Mouse (Mus musculus): ENCODE measurements around the gene Syt1.

Syt1 gene

DNA sequence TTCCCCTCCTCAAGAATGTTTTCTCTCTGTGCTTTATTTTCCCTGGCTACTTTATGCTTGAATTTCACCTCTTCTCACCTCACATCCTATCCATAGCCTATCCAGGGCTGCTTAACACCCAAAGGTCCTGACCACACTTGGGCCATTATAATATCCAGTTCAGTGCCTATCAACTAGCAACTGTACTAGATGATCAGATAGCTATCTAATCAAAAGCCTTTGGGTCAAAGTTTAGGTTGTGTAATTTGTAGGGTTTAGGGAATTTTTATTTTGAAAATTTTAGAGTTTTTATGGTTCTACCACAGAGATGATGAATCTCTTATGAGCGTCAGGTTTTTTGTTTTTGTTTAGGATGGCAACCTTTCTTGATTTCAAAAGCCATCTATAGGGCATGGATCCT, 125.0 kb downstream of the Syt1 start:
- no peak for DNase-seq (ENCODE audit: low spot score in 2 of 2)

DNA sequence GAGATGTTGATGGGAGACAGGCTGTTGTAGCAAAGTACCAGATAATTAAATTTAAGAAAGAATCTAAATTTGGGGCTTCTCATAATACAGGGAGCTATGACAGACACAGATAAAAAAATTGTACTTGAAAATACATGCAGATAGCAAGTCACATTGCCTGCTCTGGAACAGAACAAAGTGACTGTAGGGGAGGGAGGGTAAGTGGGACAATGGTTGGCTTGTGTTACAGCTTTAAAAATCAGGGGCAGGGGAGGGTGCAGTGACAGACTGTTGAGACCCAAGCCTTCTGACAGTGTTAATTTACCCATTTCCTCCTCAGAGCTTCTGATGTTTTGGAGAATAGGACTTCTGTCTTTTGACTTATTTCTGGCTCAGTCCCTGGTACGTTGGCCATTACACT, 126.3 kb downstream of the Syt1 start:
- no peak for DNase-seq (ENCODE audit: low spot score in 2 of 2)

DNA sequence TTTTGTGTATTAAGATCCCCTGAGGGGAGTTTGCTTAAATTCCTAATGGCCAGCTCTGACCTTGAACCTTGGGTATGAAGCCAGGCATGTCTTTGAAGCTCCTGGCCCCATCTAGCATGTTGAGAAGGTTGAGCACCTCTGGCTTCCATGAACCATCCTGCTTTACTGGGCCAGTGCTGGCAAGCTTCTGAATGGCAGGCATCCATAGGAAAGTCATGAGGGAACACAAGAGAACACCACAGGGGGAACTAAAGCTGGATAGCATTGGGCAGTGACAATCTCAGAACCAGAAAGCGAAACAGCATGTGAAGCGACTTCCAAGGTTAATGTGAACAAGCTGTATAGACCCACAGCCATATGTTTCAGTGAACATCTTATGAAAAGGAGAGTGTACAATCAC, 130.4 kb downstream of the Syt1 start:
- no peak for DNase-seq (ENCODE audit: low spot score in 2 of 2)

DNA sequence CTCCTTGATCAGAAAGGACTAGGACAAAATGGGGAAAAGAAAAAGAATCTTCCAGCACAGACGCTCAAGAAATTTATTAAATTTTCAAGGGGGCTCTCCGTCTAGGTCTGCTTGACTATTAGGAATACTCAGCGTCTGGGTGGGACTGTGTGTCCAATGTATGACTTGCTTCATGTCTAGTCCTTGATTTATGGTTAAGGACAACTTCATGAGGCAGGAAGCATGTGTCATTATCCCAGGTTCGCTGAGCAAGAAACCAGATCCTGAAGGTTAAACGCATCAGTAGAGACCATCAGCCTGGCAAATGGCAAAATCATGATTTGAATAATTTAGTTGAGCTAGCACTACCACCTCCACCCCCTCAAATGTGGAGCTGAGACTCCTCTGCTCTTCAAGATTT, 135.1 kb downstream of the Syt1 start:
- no peak for DNase-seq (ENCODE audit: low spot score in 2 of 2)

DNA sequence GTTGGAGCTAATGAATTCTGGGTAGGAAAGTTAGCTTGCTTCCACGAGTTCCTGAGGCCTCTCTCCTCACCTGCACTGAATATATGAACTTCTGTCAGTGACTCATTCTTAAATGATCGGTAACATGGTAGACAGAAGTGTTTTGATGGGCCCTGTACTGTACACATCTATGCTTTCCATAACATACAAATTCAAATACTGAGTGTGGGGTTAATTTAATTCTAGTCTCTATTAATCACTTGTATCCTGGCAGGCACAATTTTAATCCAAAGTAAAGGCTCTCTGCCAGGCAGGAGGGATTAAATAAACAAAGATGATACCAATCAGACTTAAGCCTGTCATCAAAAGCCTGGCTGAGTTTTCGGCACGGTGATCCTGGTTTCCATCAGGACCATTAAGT, 136.1 kb downstream of the Syt1 start:
- DNase-seq (ENCODE audit: low spot score in 2 of 2), result no peak

DNA sequence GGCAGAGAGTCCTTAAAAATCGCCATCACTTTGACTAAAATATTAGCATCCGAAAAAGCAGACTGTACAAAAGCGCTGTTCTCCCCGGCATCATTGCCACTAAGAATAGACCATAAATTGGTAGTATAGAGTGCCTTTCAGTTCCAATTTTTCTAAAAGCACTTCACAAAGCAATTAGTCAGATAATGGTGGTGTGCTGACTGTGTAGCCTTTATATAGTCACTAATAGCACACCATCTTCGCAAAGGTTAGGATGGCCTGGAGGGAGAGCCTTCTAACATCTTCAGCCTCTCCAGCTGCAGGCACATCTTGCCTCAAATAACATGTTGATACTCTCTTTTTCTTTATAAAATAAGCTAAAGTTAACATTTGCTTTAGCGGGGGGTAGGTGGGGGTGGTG, 138.4 kb downstream of the Syt1 start:
- no peak for DNase-seq (ENCODE audit: low spot score in 2 of 2)

DNA sequence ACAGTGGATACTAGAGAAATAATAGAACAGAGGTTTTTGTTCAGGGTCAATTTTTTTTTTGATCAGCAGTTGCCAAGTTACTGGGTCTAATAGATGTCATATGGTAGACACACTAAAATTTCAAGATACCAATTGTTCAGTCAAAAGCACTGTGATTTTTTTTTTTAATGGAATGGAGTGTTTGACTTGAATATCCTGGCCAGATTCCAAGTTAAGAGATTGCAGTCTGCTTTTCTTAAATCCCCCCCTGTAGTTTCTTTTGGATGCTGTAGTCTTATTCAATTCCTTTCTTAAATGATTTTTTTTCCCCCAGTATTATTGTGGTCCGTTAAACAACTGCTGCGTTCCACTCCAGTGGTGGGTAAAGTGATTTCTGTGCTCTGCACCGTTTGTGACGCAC, 140.2 kb downstream of the Syt1 start:
- DNase-seq (ENCODE audit: low spot score in 2 of 2), result no peak

DNA sequence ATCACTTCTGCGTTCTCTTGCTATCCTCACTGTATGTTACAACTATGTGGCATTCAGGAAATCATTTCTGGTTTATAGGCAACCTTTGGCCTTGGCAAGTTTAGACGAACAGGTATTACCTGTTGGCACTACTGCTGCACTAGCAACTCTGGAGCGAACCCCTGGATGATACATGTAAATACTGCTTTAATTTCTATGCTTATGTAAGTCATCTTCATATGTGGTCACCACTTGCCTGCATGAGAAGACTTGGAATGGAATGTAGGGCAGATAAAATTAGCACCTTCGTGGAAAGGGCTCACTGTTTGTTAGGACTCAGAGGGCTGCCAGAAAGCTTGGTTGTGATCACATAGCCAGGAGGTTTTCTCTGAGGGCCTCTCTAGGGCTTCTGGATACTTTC, 142.6 kb downstream of the Syt1 start:
- no peak for DNase-seq (ENCODE audit: low spot score in 2 of 2)

DNA sequence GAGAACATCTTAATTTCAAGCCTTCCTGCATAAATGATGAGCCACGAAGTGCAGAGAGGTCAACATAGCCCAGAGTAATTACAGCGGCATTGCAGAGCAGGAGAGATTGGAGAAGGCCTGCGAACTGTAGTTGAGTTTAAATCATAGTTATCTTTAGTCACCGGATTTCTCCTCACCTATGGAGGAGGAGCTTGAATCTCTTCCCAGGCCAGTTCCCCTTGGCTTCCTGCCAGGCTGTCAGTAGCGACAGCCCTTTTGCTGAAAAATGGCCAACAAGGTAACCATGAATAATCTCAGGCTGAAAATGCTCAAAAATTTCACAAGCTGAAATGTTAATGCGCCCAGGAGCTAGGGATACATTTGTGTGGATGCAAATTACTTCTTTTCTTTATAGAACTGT, 143.6 kb downstream of the Syt1 start:
- DNase-seq (ENCODE audit: low spot score in 2 of 2), result peak in 1 of 2 experiments; percentile 61

DNA sequence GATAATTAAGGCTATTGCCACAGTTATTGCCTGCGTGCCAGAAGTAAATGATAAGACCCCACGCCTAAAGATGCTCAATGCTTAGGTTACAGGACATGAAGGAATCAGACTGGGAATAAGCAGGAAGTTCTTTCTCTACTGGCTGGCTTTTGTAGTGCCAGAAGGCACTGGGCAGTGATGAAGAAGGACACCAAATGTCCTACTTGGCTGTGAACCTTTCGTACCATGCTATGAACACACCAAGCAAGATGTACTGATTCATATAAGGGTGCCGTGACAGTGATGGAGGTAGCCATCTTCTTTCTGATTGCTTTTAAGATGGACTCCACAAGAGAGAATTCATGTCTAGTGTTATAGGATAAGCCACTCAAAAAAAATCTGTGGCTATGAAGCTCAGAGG, 145.2 kb downstream of the Syt1 start:
- DNase-seq (ENCODE audit: low spot score in 2 of 2), result no peak

DNA sequence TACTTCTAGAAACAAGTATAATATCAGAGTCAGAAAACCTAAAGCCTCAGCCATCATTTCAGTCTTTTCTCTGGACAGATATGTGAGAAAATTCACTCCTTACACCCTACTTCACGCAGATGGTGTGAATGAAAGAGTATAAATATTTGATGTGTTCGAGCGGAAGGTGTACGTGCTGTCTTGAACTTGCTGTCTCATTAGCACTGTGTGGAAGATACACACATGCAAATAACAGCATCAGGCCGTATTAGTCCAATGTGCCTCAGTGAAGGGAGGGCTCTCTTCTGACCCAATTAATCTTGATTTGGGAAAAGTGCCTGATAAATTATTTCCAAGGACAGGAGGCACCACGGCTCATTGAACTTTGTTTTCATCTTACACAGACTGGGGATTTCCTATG, 154.8 kb downstream of the Syt1 start:
- no peak for DNase-seq (ENCODE audit: low spot score in 2 of 2)

DNA sequence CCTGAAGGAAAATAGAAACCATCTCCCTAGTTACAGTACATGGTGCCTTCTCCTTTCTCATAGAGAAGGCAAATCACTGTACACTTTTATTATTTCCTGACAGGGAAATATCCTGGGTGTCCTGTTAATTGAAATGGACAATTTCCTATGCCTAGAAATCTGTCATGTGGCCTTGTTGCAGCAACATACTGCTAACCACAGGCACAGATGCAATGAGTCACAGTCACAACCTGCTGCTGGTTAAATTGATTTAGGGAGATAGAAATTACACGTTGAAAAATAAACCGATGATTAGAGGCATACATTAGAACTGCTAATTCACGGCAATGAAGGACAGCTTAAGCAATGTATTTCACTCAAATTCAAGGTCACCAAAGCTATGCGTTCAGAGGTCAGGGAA, 158.0 kb downstream of the Syt1 start:
- DNase-seq (ENCODE audit: low spot score in 2 of 2), result no peak

DNA sequence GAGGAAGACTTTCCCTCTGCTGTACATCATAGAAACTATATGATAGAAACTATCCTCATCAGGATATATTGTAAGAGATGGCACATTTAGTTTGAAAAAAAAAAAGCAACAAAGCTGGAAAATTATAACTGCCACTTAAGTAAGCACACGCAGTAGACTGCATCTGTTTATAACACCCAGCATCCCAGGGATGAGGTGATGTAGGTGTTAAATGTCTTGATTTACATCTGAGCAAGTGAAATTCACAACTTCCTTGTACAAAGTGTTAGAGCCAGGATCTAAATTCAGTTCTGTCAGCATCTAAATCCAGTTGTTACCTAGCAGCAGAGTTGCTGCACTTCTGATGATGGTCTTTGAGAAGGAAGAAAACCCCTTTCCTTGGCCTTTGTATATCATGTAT, 173.3 kb downstream of the Syt1 start:
- DNase-seq (ENCODE audit: low spot score in 2 of 2), result no peak

DNA sequence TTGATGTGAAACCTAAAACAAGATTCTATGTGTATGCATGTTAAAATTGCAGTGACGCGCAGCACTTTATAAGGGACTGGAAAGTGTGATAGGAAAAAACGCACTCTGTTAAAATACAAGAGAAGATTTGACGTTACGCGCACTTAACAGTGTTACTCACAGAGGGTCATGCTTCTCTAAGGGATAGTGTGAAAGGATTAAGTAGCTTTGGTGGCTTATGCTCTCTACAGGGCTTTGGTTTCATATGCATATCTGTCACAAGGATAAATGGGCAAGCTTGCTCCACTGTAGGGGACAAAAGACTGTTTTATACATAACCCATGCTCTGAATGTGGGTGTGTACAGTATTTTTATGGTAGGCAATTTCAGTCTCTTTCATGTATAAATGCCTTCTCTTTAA, 178.5 kb downstream of the Syt1 start:
- no peak for DNase-seq (ENCODE audit: low spot score in 2 of 2)

DNA sequence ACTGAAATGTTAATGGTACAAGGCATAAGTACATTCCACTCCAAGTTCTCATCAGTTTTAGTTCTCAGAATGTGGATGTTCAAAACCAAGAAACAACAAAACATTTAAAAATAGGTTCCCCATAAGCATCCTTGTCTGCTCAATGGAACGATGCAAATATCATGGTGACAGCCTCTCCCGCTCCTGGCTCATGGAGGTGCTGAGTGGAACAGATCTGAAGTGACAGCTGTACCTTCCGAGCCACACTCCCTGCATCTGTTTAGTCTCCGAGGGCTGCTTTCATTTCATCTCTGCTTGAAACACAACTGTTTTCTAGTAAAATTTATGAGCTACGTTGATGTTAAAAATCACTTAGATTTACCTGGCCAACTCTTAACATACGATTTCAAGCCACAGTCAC, 179.0 kb downstream of the Syt1 start:
- DNase-seq (ENCODE audit: low spot score in 2 of 2), result no peak

DNA sequence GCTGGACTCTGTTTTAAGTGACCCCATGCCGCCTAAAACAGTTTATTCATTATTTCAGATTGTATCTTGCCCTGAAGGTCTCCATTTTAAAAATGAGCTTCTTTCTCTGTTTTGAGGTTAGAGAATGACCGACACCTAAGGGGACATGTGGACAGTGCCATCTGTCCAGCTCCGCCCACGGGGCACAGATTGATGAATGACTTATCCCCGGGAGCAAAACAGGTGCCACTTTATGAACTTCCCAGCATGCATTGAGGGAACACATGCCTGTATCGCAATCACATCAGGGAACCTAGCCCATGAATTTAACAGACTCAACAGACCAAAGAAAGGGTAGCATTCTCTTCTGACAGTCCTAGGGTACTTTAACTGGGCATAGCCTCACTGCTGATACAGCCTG, 188.5 kb downstream of the Syt1 start:
- DNase-seq (ENCODE audit: low spot score in 2 of 2), result no peak

DNA sequence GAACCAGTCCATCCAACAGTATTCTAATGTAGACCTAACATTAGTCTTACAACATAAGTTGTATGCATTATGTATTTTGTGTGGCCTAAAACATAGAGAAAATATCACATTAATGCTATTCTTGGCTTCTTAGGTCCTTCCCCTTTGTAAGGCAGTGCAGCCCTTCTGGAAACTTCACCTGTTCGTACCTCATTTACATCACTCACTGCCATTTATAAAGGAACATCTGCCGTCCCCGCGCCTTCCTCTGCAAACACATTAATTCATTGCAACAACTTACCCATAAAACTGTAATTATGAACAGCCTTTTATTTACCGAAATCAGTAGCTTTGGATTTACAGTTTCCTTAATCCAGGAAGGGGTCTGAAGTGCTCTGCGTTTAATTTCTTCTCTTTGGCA, 195.4 kb downstream of the Syt1 start:
- no peak for DNase-seq (ENCODE audit: low spot score in 2 of 2)

DNA sequence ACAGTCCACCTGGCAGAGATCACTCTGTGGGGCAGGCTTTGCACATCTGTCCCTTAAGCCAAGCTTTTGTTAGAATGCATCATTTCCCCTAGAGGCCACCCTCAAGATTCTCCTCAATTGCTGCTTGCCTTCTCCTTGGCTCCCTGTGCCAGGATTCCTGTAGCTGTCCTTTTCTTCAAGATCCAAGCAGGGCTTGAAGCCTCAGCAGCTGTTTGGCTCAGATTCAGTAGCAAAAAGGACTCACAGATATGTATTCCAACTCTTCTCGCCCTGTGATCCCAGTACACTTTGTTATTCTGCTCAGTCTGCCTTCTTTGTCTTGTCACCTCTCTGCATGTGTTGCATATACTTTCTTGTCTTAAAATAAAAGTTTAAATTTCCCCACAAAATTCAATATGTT, 206.4 kb downstream of the Syt1 start:
- DNase-seq (ENCODE audit: low spot score in 2 of 2), result no peak

DNA sequence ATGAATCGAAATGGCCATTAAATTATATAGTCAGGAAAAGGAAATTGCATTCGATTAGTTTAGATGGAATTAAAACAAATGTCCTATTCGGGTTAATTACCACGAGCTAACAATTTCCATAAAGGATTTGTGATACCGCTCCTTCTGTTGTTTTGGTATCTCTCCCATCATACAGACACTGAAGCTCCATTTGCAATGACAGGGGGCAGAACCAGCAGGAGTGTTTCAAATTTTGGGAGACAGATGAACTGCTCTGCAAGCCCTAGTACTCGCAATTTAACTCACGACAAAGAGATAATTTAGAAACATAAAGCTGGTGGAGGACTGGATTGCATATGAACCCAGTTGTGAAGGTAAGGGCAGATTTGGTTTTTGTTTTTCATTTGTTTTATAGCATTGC, 210.0 kb downstream of the Syt1 start:
- no peak for DNase-seq (ENCODE audit: low spot score in 2 of 2)

DNA sequence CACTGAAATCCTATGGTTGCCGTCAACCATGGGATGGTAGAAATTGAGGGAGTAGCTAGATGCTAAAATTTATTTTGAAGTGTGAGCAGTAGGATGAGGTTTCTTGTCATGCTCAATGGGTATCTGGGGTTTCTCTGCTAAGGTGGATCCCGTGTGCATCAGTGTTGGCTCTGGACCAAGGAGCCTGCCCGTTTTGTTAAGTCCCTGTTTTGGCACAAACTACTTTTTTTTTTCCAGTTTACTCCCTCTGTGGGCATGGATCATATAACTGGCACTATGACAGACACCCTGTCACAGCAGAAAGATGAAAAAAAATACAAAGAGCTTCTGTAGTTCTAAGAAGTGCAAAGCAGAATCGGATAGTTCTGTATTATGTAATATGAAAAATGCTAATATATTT, 212.0 kb downstream of the Syt1 start:
- no peak for DNase-seq (ENCODE audit: low spot score in 2 of 2)

DNA sequence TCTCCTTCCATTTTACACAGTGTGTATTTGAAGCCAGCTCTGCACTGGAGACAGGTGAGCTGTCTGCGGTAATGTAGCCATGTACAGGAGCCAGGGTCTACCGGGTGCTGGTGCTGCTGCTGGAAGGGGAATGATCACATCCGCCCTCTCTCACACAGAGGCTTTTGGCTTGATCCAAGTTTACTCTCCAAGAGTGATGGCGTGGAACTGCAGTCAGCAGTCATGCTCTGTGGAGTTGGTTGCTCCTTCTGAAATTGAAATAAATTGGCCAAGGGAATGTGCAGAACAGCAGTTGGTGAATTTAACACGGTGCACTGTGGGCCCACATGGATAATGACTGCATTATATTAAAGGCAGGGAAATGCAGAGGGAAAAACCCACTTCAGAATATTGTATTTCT, 228.0 kb downstream of the Syt1 start:
- no peak for DNase-seq (ENCODE audit: low spot score in 2 of 2)

DNA sequence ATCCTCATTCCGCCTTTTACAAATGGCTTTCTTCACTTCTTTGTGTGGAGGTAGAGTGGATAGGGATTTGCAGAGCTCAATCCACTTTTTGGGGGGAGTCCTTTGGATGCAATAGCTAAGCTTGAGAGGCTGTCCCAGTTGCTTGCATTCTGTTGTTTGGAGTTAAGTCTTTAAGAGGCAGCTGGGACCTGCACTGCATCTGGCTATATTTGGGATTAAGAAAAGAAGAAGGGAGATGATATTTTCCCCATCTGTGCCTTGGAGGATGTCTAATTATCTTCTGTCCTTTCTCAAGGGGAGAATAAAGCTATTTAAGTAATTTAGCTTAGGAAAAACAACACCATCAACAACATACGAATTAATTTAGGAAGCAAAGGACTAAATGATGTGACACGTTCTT, 230.2 kb downstream of the Syt1 start:
- DNase-seq (ENCODE audit: low spot score in 2 of 2), result no peak

DNA sequence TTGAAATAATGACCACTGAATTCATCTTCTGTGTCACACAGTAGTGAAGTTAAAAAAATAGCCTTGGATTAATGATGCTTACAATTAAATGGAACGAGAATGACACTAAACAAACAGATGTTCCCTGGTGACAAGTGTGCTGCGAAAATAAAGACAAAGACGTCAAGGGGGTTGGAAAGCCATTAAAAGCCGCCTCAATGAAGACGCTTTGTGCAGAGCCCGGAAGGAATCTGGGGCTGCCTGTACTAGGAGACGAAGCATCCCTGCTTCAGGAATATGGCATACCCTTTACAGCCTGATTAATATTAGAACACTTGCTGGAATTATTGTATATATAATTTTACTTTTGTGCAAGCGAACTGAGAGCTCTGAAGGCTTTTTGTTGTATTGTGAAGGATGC, 234.0 kb downstream of the Syt1 start:
- DNase-seq (ENCODE audit: low spot score in 2 of 2), result no peak

DNA sequence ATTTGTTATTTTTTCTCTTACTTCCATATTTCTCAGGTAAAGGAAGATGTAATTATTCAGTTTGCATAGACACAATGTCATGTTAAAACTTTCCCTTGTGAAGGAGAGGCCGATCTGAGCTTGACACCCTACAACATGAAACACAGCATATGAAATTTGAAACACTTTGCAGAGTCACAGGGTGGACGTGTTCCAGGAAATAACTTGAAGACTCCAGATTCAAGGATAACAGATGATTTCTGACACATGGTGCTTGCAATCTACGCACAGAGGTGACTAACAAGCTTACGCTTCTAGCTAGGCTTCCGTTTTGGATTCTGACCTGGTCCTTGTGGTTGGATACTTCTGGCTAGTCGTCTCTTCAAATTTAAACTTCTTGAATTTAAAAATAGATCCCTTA, 239.7 kb downstream of the Syt1 start:
- no peak for DNase-seq (ENCODE audit: low spot score in 2 of 2)

DNA sequence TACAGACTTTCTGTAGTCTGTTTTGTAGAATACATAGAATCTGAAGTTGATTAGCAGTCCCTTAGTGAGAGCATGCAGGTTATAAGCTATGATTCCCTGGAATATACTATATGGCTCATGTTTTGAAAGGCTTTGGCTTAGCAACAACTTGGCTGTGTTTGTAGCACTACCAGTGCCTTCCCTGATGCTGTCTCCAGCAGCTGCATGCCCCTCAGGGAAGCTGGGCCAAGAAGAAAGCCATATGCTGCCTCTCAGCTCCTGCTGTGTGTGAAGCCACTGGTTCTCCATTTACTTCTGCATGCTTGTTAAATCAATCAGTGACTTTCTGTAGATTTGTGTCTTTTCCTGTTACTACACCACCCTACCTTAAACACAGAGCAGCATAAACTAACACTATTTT, 245.2 kb downstream of the Syt1 start:
- no peak for DNase-seq (ENCODE audit: low spot score in 2 of 2)

Measured in urinary bladder, postnatal 4 days (tissue).